Mouse (Mus musculus): ENCODE results near the gene Doc2g. TPM values are rescaled to one million over a fixed set of nuclear protein-coding genes. Genes with fewer than 3 reads are reported as not detected.

Doc2g gene
- polyA plus RNA-seq, 1 experiment, result 2.5 TPM

DNA sequence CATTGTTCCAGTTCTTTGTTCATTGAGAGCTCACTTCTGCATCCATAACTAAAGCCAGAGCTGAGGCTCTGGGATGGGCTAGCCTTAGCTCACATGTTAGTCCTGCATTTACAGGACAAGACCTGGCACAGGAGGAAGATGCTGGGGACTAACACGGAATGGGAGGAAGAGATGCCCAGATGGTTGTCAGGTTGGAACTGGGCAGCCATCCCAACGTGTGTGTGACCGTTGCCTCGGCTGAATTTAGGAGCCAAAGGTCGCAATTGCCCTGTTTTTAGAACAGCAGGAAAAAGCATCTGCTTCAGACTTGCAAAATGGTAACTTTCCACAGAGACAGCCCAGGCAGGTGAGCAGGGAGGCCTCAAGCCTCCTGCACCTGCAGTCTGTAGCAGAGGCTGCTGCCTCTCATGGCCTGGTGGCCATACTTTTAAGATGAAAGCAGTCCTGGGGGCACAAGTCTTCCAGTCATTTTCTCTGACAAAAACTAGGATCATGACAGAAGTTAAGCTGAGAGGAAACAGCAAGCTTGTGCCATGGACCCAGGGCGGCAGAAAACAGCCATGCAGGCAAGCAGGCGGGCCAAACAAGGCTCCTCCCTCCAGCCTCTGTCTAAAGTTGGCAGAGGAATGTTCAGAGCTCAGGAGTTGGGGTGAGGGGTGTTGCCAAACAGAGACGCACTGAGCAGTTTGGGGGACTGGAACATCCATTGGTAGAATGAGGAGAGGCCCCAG lies 52.3 kb downstream of the Doc2g start:
- no peaks in the 10 kb centered on the region for H3K36me3 ChIP-seq (ENCODE audit: control insufficient read depth, insufficient read depth)
- no peak overlapping the region for H3K4me2 ChIP-seq (ENCODE audit: low read depth)
- no peak overlapping the region for H3K4me3 ChIP-seq
- no peak overlapping the region for H3ac ChIP-seq (ENCODE audit: control insufficient read depth, insufficient read length)
- H3K79me2 ChIP-seq (ENCODE audit: control insufficient read depth, insufficient read depth), result no peaks in the 10 kb centered on the region
- H3K27me3 ChIP-seq (ENCODE audit: control insufficient read depth, insufficient read depth, insufficient read length), result no peaks in the 10 kb centered on the region
- TF ChIP-seq MYOD1 (IDR thresholded peaks at IDR 0.05; ENCODE audit: control insufficient read depth in 1 of 3, insufficient read length in 2 of 3, low read depth in 2 of 3), result no peak
- TF ChIP-seq CEBPB (IDR thresholded peaks at IDR 0.05; ENCODE audit: insufficient read depth, poor library complexity, severe bottlenecking), result no peak
- no peak for TF ChIP-seq MYOG (IDR thresholded peaks at IDR 0.05; ENCODE audit: control insufficient read depth in 1 of 3, insufficient read depth in 1 of 3, insufficient read length in 2 of 3, low read depth in 2 of 3)
- TF ChIP-seq SRF (IDR thresholded peaks at IDR 0.05; ENCODE audit: control insufficient read depth, insufficient read length, low read depth), result no peak
- no peak for TF ChIP-seq TCF12 (IDR thresholded peaks at IDR 0.05; ENCODE audit: insufficient read depth, poor library complexity, severe bottlenecking)

GRCm38 (mm10) chr19:4055947-4056693 lies 53.0 kb downstream of the Doc2g start:
- Histone ChIP-seq H3K27me3 (ENCODE audit: control insufficient read depth, insufficient read depth, insufficient read length) (no peaks in the 10 kb centered on the region), H3ac (ENCODE audit: control insufficient read depth, insufficient read length) (no peak overlapping the region), H3K4me2 (ENCODE audit: low read depth) (no peak overlapping the region), H3K79me2 (ENCODE audit: control insufficient read depth, insufficient read depth) (no peaks in the 10 kb centered on the region), H3K36me3 (ENCODE audit: control insufficient read depth, insufficient read depth) (no peaks in the 10 kb centered on the region), H3K4me3 (no peak overlapping the region)
- TF ChIP-seq E2F4 (IDR thresholded peaks at IDR 0.05; ENCODE audit: insufficient read depth), result no peak
- no peak for TF ChIP-seq POLR2AphosphoS2 (IDR thresholded peaks at IDR 0.05; ENCODE audit: insufficient read length, low read depth)
- TF ChIP-seq CEBPB (IDR thresholded peaks at IDR 0.05; ENCODE audit: insufficient read depth, poor library complexity, severe bottlenecking), result no peak
- no peak for TF ChIP-seq POLR2A (IDR thresholded peaks at IDR 0.05; ENCODE audit: insufficient read length, low read depth)
- no peak for TF ChIP-seq USF1 (IDR thresholded peaks at IDR 0.05; ENCODE audit: low read depth)
- no peak for TF ChIP-seq TCF3 (IDR thresholded peaks at IDR 0.05; ENCODE audit: insufficient read length, low read depth)
- TF ChIP-seq MYOD1 (IDR thresholded peaks at IDR 0.05; ENCODE audit: control insufficient read depth in 1 of 3, insufficient read length in 2 of 3, low read depth in 2 of 3), result peak in 2 of 3 experiments; percentile 44 to 82
- TF ChIP-seq MAX (IDR thresholded peaks at IDR 0.05; ENCODE audit: low read depth), result no peak
- TF ChIP-seq TCF12 (IDR thresholded peaks at IDR 0.05; ENCODE audit: insufficient read depth, poor library complexity, severe bottlenecking), result no peak
- TF ChIP-seq SRF (IDR thresholded peaks at IDR 0.05; ENCODE audit: control insufficient read depth, insufficient read length, low read depth), result no peak
- TF ChIP-seq MYOG (IDR thresholded peaks at IDR 0.05; ENCODE audit: control insufficient read depth in 1 of 3, insufficient read depth in 1 of 3, insufficient read length in 2 of 3, low read depth in 2 of 3), result peak in 2 of 3 experiments; percentile 35 to 81
- TF ChIP-seq REST (IDR thresholded peaks at IDR 0.05; ENCODE audit: insufficient read depth, insufficient read length), result no peak

Other genes with a start within 250 kb of the Doc2g start
- 8.0 TPM for gene Kmt5b, start 235.9 kb upstream of the Doc2g start, polyA plus RNA-seq (2012; fragmentation: generic; extraction: Trizol)
- 35.5 TPM for gene Chka, start 151.5 kb upstream of the Doc2g start, polyA plus RNA-seq (2012; fragmentation: generic; extraction: Trizol)
- 50.9 TPM for gene Tcirg1, start 96.2 kb upstream of the Doc2g start, polyA plus RNA-seq (2012; fragmentation: generic; extraction: Trizol)
- gene Ndufs8, start 90.5 kb upstream of the Doc2g start, polyA plus RNA-seq (2012; fragmentation: generic; extraction: Trizol), result 482 TPM
- gene Aldh3b1, start 73.5 kb upstream of the Doc2g start, polyA plus RNA-seq (2012; fragmentation: generic; extraction: Trizol), result 51.8 TPM
- 4.0 TPM for gene Unc93b1, start 68.1 kb upstream of the Doc2g start, polyA plus RNA-seq (2012; fragmentation: generic; extraction: Trizol)
- 1.2 TPM for gene Aldh3b3, start 44.7 kb upstream of the Doc2g start, polyA plus RNA-seq (2012; fragmentation: generic; extraction: Trizol)
- gene Aldh3b2, start 31.0 kb upstream of the Doc2g start, polyA plus RNA-seq (2012; fragmentation: generic; extraction: Trizol), result 0.11 TPM
- 6.3 TPM for gene Acy3, start 16.7 kb upstream of the Doc2g start, polyA plus RNA-seq (2012; fragmentation: generic; extraction: Trizol)
- gene Tbx10, start 10.6 kb upstream of the Doc2g start, polyA plus RNA-seq (2012; fragmentation: generic; extraction: Trizol), result 0.04 TPM
- 36.9 TPM for gene Nudt8, start 2.7 kb upstream of the Doc2g start, polyA plus RNA-seq (2012; fragmentation: generic; extraction: Trizol)
- gene Gm49405, start 2.7 kb upstream of the Doc2g start, polyA plus RNA-seq (2012; fragmentation: generic; extraction: Trizol), result 0.50 TPM
- gene Ndufv1, start 9.5 kb downstream of the Doc2g start, polyA plus RNA-seq (2012; fragmentation: generic; extraction: Trizol), result 405 TPM
- 768 TPM for gene Gstp1, start 34.7 kb downstream of the Doc2g start, polyA plus RNA-seq (2012; fragmentation: generic; extraction: Trizol)
- gene Gstp2, start 42.7 kb downstream of the Doc2g start, polyA plus RNA-seq (2012; fragmentation: generic; extraction: Trizol), result 6.7 TPM
- 0.25 TPM for gene Gstp3, start 56.3 kb downstream of the Doc2g start, polyA plus RNA-seq (2012; fragmentation: generic; extraction: Trizol)
- gene Cabp2, start 78.3 kb downstream of the Doc2g start, polyA plus RNA-seq (2012; fragmentation: generic; extraction: Trizol), result not detected
- gene Cdk2ap2, start 93.9 kb downstream of the Doc2g start, polyA plus RNA-seq (2012; fragmentation: generic; extraction: Trizol), result 148 TPM
- gene Pitpnm1, start 96.7 kb downstream of the Doc2g start, polyA plus RNA-seq (2012; fragmentation: generic; extraction: Trizol), result 42.3 TPM
- 250 TPM for gene Aip, start 122.5 kb downstream of the Doc2g start, polyA plus RNA-seq (2012; fragmentation: generic; extraction: Trizol)
- not detected for gene Gpr152, start 136.5 kb downstream of the Doc2g start, polyA plus RNA-seq (2012; fragmentation: generic; extraction: Trizol)
- gene Cabp4, start 140.7 kb downstream of the Doc2g start, polyA plus RNA-seq (2012; fragmentation: generic; extraction: Trizol), result 0.10 TPM
- gene Coro1b, start 145.3 kb downstream of the Doc2g start, polyA plus RNA-seq (2012; fragmentation: generic; extraction: Trizol), result 238 TPM
- gene Ptprcap, start 150.3 kb downstream of the Doc2g start, polyA plus RNA-seq (2012; fragmentation: generic; extraction: Trizol), result 4.9 TPM
- 42.0 TPM for gene Rps6kb2, start 160.0 kb downstream of the Doc2g start, polyA plus RNA-seq (2012; fragmentation: generic; extraction: Trizol)
- gene Carns1, start 172.2 kb downstream of the Doc2g start, polyA plus RNA-seq (2012; fragmentation: generic; extraction: Trizol), result 8.2 TPM
- 0.67 TPM for gene Tbc1d10c, start 188.0 kb downstream of the Doc2g start, polyA plus RNA-seq (2012; fragmentation: generic; extraction: Trizol)
- 702 TPM for gene Ppp1ca, start 188.8 kb downstream of the Doc2g start, polyA plus RNA-seq (2012; fragmentation: generic; extraction: Trizol)
- gene Rad9a, start 198.3 kb downstream of the Doc2g start, polyA plus RNA-seq (2012; fragmentation: generic; extraction: Trizol), result 16.7 TPM
- gene Clcf1, start 210.9 kb downstream of the Doc2g start, polyA plus RNA-seq (2012; fragmentation: generic; extraction: Trizol), result 11.5 TPM
- gene AC109138.7, start 211.0 kb downstream of the Doc2g start, polyA plus RNA-seq (2012; fragmentation: generic; extraction: Trizol), result not detected
- gene Pold4, start 228.6 kb downstream of the Doc2g start, polyA plus RNA-seq (2012; fragmentation: generic; extraction: Trizol), result 166 TPM